Mouse (Mus musculus) G1E (cell line): Measurements from ENCODE around the gene Ugt1a10. TPM values are rescaled to one million over a fixed set of nuclear protein-coding genes. Genes with fewer than 3 reads are reported as not detected.

ENCODE experiments used
- ATAC-seq: 2 replicates; pipeline ENCODE4 v1.8.0; 2016; ENCODE audit warnings: mild to moderate bottlenecking; ENCODE audit not compliant: insufficient number of reproducible peaks, poor library complexity, low FRiP score, severe bottlenecking; ENCODE audit errors: extremely low read depth
- DNase-seq: peaks from one replicate; pipeline ENCODE4 v3.0.0; 2012; ENCODE audit warnings: low spot score
- H3K27me3 ChIP-seq: 2 replicates; pipeline ENCODE4 v1.6.1; 2012; ENCODE audit warnings: mild to moderate bottlenecking, low read length, inconsistent platforms; ENCODE audit not compliant: insufficient read depth
- H3K36me3 ChIP-seq: replicated peaks from 2 replicates; pipeline ENCODE3; 2012; ENCODE audit warnings: mild to moderate bottlenecking, inconsistent platforms
- H3K4me1 ChIP-seq: 2 replicates; pipeline ENCODE4 v1.6.1; 2012; ENCODE audit warnings: low read depth, low read length, inconsistent platforms, mixed read lengths; ENCODE audit not compliant: insufficient read depth
- H3K4me3 ChIP-seq: 2 replicates; pipeline ENCODE4 v1.5.1; 2012; ENCODE audit warnings: low read depth, mild to moderate bottlenecking, inconsistent platforms, low read length, moderate library complexity, mixed read lengths
- H3K9me3 ChIP-seq: replicated peaks from 2 replicates; pipeline ENCODE4 v1.6.1; 2012; ENCODE audit warnings: inconsistent platforms
- CTCF ChIP-seq: IDR thresholded peaks from 2 replicates; pipeline ENCODE4 v1.5.1; 2012; ENCODE audit warnings: low read depth, low read length, inconsistent platforms, mixed read lengths
- GATA1 ChIP-seq: IDR thresholded peaks from 2 replicates; pipeline ENCODE4 v1.6.1; 2012; ENCODE audit warnings: borderline replicate concordance, low read length, inconsistent platforms, mixed read lengths
- GATA2 ChIP-seq: IDR thresholded peaks from 2 replicates; pipeline ENCODE4 v1.6.1; 2012; ENCODE audit warnings: low read depth, low read length, inconsistent platforms, borderline replicate concordance
- POLR2AphosphoS5 ChIP-seq: IDR thresholded peaks from 2 replicates; pipeline ENCODE4 v1.6.1; 2012; ENCODE audit warnings: low read depth, low read length, inconsistent platforms; ENCODE audit not compliant: insufficient replicate concordance
- TAL1 ChIP-seq: conservative IDR thresholded peaks from 2 replicates; pipeline ENCODE4 v1.6.1; 2012; ENCODE audit warnings: low read depth, low read length, inconsistent platforms, mixed read lengths
- polyA plus RNA-seq: library from polyadenylated mRNA; stranded (reverse); fragments of >175 nt; gene quantifications from 2 replicates; pipeline ENCODE4 v1.2.3, GENCODE M21; 2012
- total RNA-seq, 2 experiments: library from RNA; stranded (forward) in 1 of 2; stranded (reverse) in 1 of 2; fragments of 200-1000 nt in 1 of 2; fragments of >200 nt in 1 of 2; fragmentation: Nextera tagmentation in 1 of 2; gene quantifications; 2 replicates each; pipeline ENCODE4 v1.2.3; 2014 to 2017

Ugt1a10 gene
- total and polyA plus RNA-seq, 3 experiments = 0.05 TPM; not detected in 2

- no peak for ATAC-seq
- no peaks in the 10 kb centered on the region for H3K4me1 ChIP-seq
- no peaks in the 10 kb centered on the region for H3K27me3 ChIP-seq
- no peak overlapping the region for H3K4me3 ChIP-seq
- H3K9me3 ChIP-seq = no peaks in the 10 kb centered on the region
- H3K36me3 ChIP-seq = no peaks in the 10 kb centered on the region
- TF ChIP-seq CTCF (no peak), GATA2 (no peak)
- DNase-seq = no peak
Observed at GRCm38 (mm10) chr1:88186325-88186935, 131.2 kb downstream of the Ugt1a10 start.

- H3K27me3 ChIP-seq = no peaks in the 10 kb centered on the region
- H3K36me3 ChIP-seq = no peaks in the 10 kb centered on the region
- no peak overlapping the region for H3K4me3 ChIP-seq
- no peak for DNase-seq
- ATAC-seq = no peak
- H3K4me1 ChIP-seq = no peaks in the 10 kb centered on the region
- TF ChIP-seq POLR2AphosphoS5 = no peak
- TF ChIP-seq GATA2 = no peak
- TF ChIP-seq CTCF = no peak
- TF ChIP-seq GATA1 = no peak
- no peak for TF ChIP-seq TAL1
- H3K9me3 ChIP-seq = no peaks in the 10 kb centered on the region
Observed at GRCm38 (mm10) chr1:88192136-88192535, 136.9 kb downstream of the Ugt1a10 start.

GRCm38 (mm10) chr1:88195687-88196086, 140.5 kb downstream of the Ugt1a10 start:
- no peaks in the 10 kb centered on the region for H3K4me1 ChIP-seq
- DNase-seq = no peak
- no peaks in the 10 kb centered on the region for H3K36me3 ChIP-seq
- TF ChIP-seq TAL1 (no peak), GATA2 (no peak), POLR2AphosphoS5 (no peak), CTCF (no peak), GATA1 (no peak)
- H3K4me3 ChIP-seq = no peak overlapping the region
- no peaks in the 10 kb centered on the region for H3K9me3 ChIP-seq
- peaks cover 7% of the 10 kb centered on the region for H3K27me3 ChIP-seq
- ATAC-seq = no peak

GRCm38 (mm10) chr1:88197443-88197842, 142.3 kb downstream of the Ugt1a10 start:
- ATAC-seq (no peak), DNase-seq (no peak)
- TF ChIP-seq POLR2AphosphoS5 (no peak), TAL1 (no peak), GATA2 (no peak), CTCF (no peak), GATA1 (no peak)
- Histone ChIP-seq H3K9me3 (no peaks in the 10 kb centered on the region), H3K4me3 (no peak overlapping the region), H3K27me3 (peaks cover 7% of the 10 kb centered on the region), H3K36me3 (no peaks in the 10 kb centered on the region), H3K4me1 (no peaks in the 10 kb centered on the region)

- no peaks in the 10 kb centered on the region for H3K36me3 ChIP-seq
- H3K4me3 ChIP-seq = no peak overlapping the region
- H3K4me1 ChIP-seq = no peaks in the 10 kb centered on the region
- TF ChIP-seq POLR2AphosphoS5 = no peak
- no peak for TF ChIP-seq GATA2
- TF ChIP-seq TAL1 = no peak
- TF ChIP-seq GATA1 = no peak
- TF ChIP-seq CTCF = no peak
- no peaks in the 10 kb centered on the region for H3K9me3 ChIP-seq
- no peak for DNase-seq
- H3K27me3 ChIP-seq = peaks cover 7% of the 10 kb centered on the region
- ATAC-seq = no peak
Observed at GRCm38 (mm10) chr1:88199996-88200395, 144.8 kb downstream of the Ugt1a10 start.

- no peak for DNase-seq
- peaks cover 3% of the 10 kb centered on the region for H3K9me3 ChIP-seq
- no peak for ATAC-seq
Observed at GRCm38 (mm10) chr1:88200456-88200855, 145.3 kb downstream of the Ugt1a10 start, which contains the start of gene Ugt1a2. TSS of gene Ugt1a2 (plus strand) at chr1:88200601.

More at GRCm38 (mm10) chr1:88200456-88200855, 145.3 kb downstream of the Ugt1a10 start, which contains the start of gene Ugt1a2:
- Histone ChIP-seq H3K27me3 (peaks cover 7% of the 10 kb centered on the region), H3K36me3 (no peaks in the 10 kb centered on the region), H3K4me3 (no peak within 1 kb of the TSS), H3K4me1 (no peaks in the 10 kb centered on the region)
- no peak for TF ChIP-seq GATA1
- no peak for TF ChIP-seq CTCF
- no peak for TF ChIP-seq POLR2AphosphoS5
- TF ChIP-seq TAL1 = no peak
- TF ChIP-seq GATA2 = no peak
